Mouse (Mus musculus): ENCODE measurements around the gene Tshr. TPM values are rescaled to one million over a fixed set of nuclear protein-coding genes. Genes with fewer than 3 reads are reported as not detected.
A peak's percentile ranks its signal among the peaks of the same experiment; 100 is the strongest.

The Tshr gene
- polyA plus RNA-seq, 1 experiment from 2014 or later, result 0.02 TPM

DNA sequence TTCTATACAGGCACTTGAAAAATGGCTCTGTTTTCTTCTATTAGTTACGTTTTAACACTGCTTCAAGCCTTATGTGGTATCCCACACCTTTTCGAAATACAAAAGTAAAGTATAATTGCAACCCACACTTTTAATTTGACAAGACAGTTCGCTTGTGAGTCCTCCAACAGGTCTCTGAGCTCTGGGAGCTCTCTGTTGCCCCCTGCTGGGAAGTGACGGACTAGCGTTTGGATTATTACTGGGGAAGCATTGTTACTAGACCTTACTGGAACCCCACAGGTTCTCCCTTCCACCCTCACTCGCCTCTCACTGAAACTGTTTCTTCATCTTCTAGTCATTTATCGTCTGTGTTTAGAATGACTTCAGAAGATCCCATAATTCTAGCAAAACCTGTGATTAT, 34.4 kb downstream of the Tshr start:
- Histone ChIP-seq H3K9me3 (ENCODE audit: low read length) (no peaks in the 10 kb centered on the region), H3K4me2 (ENCODE audit: low read depth, low read length) (no peak overlapping the region), H3K36me3 (replicated peaks; ENCODE audit: insufficient read depth, low read length) (no peaks in the 10 kb centered on the region), H3K27ac (ENCODE audit: low read depth) (no peak overlapping the region), H3K27me3 (ENCODE audit: insufficient read depth, low read length) (no peaks in the 10 kb centered on the region), H3K4me1 (ENCODE audit: insufficient read depth) (no peaks in the 10 kb centered on the region), H3K4me3 (ENCODE audit: low read depth, low read length) (no peak overlapping the region), H3K9ac (replicated peaks) (no peak overlapping the region)
- 44% methylated on average over 7 of the region's 7 CpGs for WGBS (ENCODE audit: insufficient replicate concordance)
- peak; percentile 72 for DNase-seq
- TF ChIP-seq EP300 (IDR thresholded peaks at IDR 0.05; ENCODE audit: low read depth), result no peak
- peak; percentile 78 for TF ChIP-seq CTCF (IDR thresholded peaks at IDR 0.05; ENCODE audit: low read depth)
- no peak for ATAC-seq

- H3K27me3 ChIP-seq (ENCODE audit: insufficient read depth, low read length), result no peaks in the 10 kb centered on the region
- DNase-seq (no peak), ATAC-seq (no peak)
- no peaks in the 10 kb centered on the region for H3K9me3 ChIP-seq (ENCODE audit: low read length)
- no peaks in the 10 kb centered on the region for H3K36me3 ChIP-seq (replicated peaks; ENCODE audit: insufficient read depth, low read length)
- H3K4me2 ChIP-seq (ENCODE audit: low read depth, low read length), result no peak overlapping the region
- H3K27ac ChIP-seq (ENCODE audit: low read depth), result no peak overlapping the region
- no peak for TF ChIP-seq EP300 (IDR thresholded peaks at IDR 0.05; ENCODE audit: low read depth)
- TF ChIP-seq CTCF (IDR thresholded peaks at IDR 0.05; ENCODE audit: low read depth), result no peak
- H3K9ac ChIP-seq (replicated peaks), result no peak overlapping the region
- WGBS (ENCODE audit: insufficient replicate concordance), result 67% methylated on average over 9 of the region's 9 CpGs
- H3K4me1 ChIP-seq (ENCODE audit: insufficient read depth), result no peaks in the 10 kb centered on the region
- H3K4me3 ChIP-seq (ENCODE audit: low read depth, low read length), result no peak overlapping the region
Measured at GRCm38 (mm10) chr12:91421272-91421671, 36.9 kb downstream of the Tshr start.

- DNase-seq, result peak; percentile 38
- 68% methylated on average over 11 of the region's 11 CpGs for WGBS (ENCODE audit: insufficient replicate concordance)
- Histone ChIP-seq H3K27me3 (ENCODE audit: insufficient read depth, low read length) (no peaks in the 10 kb centered on the region), H3K27ac (ENCODE audit: low read depth) (no peak overlapping the region), H3K9me3 (ENCODE audit: low read length) (no peaks in the 10 kb centered on the region), H3K4me3 (ENCODE audit: low read depth, low read length) (no peak overlapping the region), H3K36me3 (replicated peaks; ENCODE audit: insufficient read depth, low read length) (no peaks in the 10 kb centered on the region), H3K4me1 (ENCODE audit: insufficient read depth) (no peaks in the 10 kb centered on the region), H3K4me2 (ENCODE audit: low read depth, low read length) (no peak overlapping the region), H3K9ac (replicated peaks) (no peak overlapping the region)
- ATAC-seq, result no peak
- TF ChIP-seq EP300 (IDR thresholded peaks at IDR 0.05; ENCODE audit: low read depth) (no peak), CTCF (IDR thresholded peaks at IDR 0.05; ENCODE audit: low read depth) (peak; percentile 67)
Measured at GRCm38 (mm10) chr12:91423125-91423820, 38.9 kb downstream of the Tshr start.

DNA sequence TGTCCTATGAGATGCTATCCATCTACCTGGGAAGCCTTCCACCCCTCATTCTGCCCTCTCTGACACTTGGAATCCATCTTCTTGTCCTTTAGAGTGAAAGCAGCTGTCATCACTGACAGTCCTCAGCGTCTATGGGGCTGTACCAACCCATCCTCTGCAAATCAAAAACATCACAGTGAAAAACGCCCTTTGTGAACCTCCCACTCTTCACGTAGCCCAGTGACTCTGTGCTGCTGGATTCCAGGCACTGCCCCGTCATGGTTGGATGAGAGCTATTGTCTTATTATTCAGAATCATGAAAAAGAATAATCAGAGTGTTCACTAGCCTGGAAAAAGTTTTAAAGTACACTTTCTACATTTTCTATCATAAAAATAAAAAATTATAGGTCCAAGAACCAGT, 42.1 kb downstream of the Tshr start:
- DNase-seq, result no peak
- WGBS (ENCODE audit: insufficient replicate concordance), result 61% methylated on average over 4 of the region's 4 CpGs
- Histone ChIP-seq H3K27ac (ENCODE audit: low read depth) (no peak overlapping the region), H3K9me3 (ENCODE audit: low read length) (no peaks in the 10 kb centered on the region), H3K27me3 (ENCODE audit: insufficient read depth, low read length) (no peaks in the 10 kb centered on the region), H3K4me3 (ENCODE audit: low read depth, low read length) (no peak overlapping the region), H3K9ac (replicated peaks) (no peak overlapping the region), H3K36me3 (replicated peaks; ENCODE audit: insufficient read depth, low read length) (no peaks in the 10 kb centered on the region), H3K4me2 (ENCODE audit: low read depth, low read length) (no peak overlapping the region), H3K4me1 (ENCODE audit: insufficient read depth) (no peaks in the 10 kb centered on the region)
- no peak for TF ChIP-seq CTCF (IDR thresholded peaks at IDR 0.05; ENCODE audit: low read depth)
- TF ChIP-seq EP300 (IDR thresholded peaks at IDR 0.05; ENCODE audit: low read depth), result no peak
- ATAC-seq, result no peak

- H3K27ac ChIP-seq (ENCODE audit: low read depth), result no peak overlapping the region
- TF ChIP-seq EP300 (IDR thresholded peaks at IDR 0.05; ENCODE audit: low read depth), result no peak
- no peak for TF ChIP-seq CTCF (IDR thresholded peaks at IDR 0.05; ENCODE audit: low read depth)
- H3K4me3 ChIP-seq (ENCODE audit: low read depth, low read length), result no peak overlapping the region
- 61% methylated on average over 2 of the region's 2 CpGs for WGBS (ENCODE audit: insufficient replicate concordance)
- H3K36me3 ChIP-seq (replicated peaks; ENCODE audit: insufficient read depth, low read length), result no peaks in the 10 kb centered on the region
- no peak overlapping the region for H3K4me2 ChIP-seq (ENCODE audit: low read depth, low read length)
- ATAC-seq, result no peak
- H3K9ac ChIP-seq (replicated peaks), result no peak overlapping the region
- no peaks in the 10 kb centered on the region for H3K4me1 ChIP-seq (ENCODE audit: insufficient read depth)
- no peaks in the 10 kb centered on the region for H3K27me3 ChIP-seq (ENCODE audit: insufficient read depth, low read length)
- H3K9me3 ChIP-seq (ENCODE audit: low read length), result no peaks in the 10 kb centered on the region
- no peak for DNase-seq
Measured at GRCm38 (mm10) chr12:91427129-91427528, 42.8 kb downstream of the Tshr start.

GRCm38 (mm10) chr12:91482195-91482733, 97.9 kb downstream of the Tshr start:
- DNase-seq (no peak), ATAC-seq (no peak)
- Histone ChIP-seq H3K27me3 (ENCODE audit: insufficient read depth, low read length) (no peaks in the 10 kb centered on the region), H3K4me2 (ENCODE audit: low read depth, low read length) (no peak overlapping the region), H3K36me3 (replicated peaks; ENCODE audit: insufficient read depth, low read length) (no peaks in the 10 kb centered on the region), H3K9me3 (ENCODE audit: low read length) (no peaks in the 10 kb centered on the region), H3K27ac (ENCODE audit: low read depth) (no peak overlapping the region), H3K4me3 (ENCODE audit: low read depth, low read length) (no peak overlapping the region), H3K4me1 (ENCODE audit: insufficient read depth) (no peaks in the 10 kb centered on the region), H3K9ac (replicated peaks) (no peak overlapping the region)
- WGBS (ENCODE audit: insufficient replicate concordance), result 80% methylated on average over 13 of the region's 13 CpGs
- TF ChIP-seq EP300 (IDR thresholded peaks at IDR 0.05; ENCODE audit: low read depth), result no peak
- TF ChIP-seq CTCF (IDR thresholded peaks at IDR 0.05; ENCODE audit: low read depth), result no peak
